Mouse (Mus musculus) hindbrain, postnatal 0 days (tissue): ENCODE data around the gene Iqce. TPM values are rescaled to one million over a fixed set of nuclear protein-coding genes. Genes with fewer than 3 reads are reported as not detected.
A peak's percentile ranks its signal among the peaks of the same experiment; 100 is the strongest.

Source experiments
- ATAC-seq: fragments of 200-750 bp; cut with Nextera tagmentation; 2 replicates; pipeline ENCODE4 v1.8.0; 2017; ENCODE audit warnings: mild to moderate bottlenecking, moderate TSS enrichment, moderate library complexity
- DNase-seq: peaks from one replicate; pipeline ENCODE4 v3.0.0-alpha.2; 2015; ENCODE audit warnings: low spot score
- H3K27ac ChIP-seq: fragments of 300-500 bp; sonication (generic); 2 replicates; pipeline ENCODE4 v1.5.1; 2014; ENCODE audit warnings: mild to moderate bottlenecking
- H3K27me3 ChIP-seq: fragments of 300-500 bp; sonication (generic); 2 replicates; pipeline ENCODE4 v1.6.1; 2014; ENCODE audit warnings: low read length, mixed read lengths; ENCODE audit not compliant: insufficient read depth
- H3K36me3 ChIP-seq: fragments of 300-500 bp; sonication (generic); 2 replicates; pipeline ENCODE4 v1.6.1; 2014; ENCODE audit warnings: low read length, mixed read lengths; ENCODE audit not compliant: insufficient read depth
- H3K4me1 ChIP-seq: fragments of 300-500 bp; sonication (generic); 2 replicates; pipeline ENCODE4 v1.6.1; 2014; ENCODE audit warnings: antibody characterized with exemption, low read length, mixed read lengths; ENCODE audit not compliant: insufficient read depth
- H3K4me2 ChIP-seq: fragments of 300-500 bp; sonication (generic); 2 replicates; pipeline ENCODE4 v1.6.1; 2014; ENCODE audit warnings: low read depth, mild to moderate bottlenecking, low read length, moderate library complexity, mixed read lengths
- H3K4me3 ChIP-seq: fragments of 300-500 bp; sonication (generic); 2 replicates; pipeline ENCODE4 v1.5.1; 2014; ENCODE audit warnings: low read length
- H3K9ac ChIP-seq: fragments of 300-500 bp; sonication (generic); replicated peaks from 2 replicates; pipeline ENCODE4 v1.6.1; 2014; ENCODE audit warnings: mild to moderate bottlenecking, low read length, moderate library complexity, mixed read lengths
- H3K9me3 ChIP-seq: fragments of 300-500 bp; sonication (generic); 2 replicates; pipeline ENCODE4 v1.6.1; 2016; ENCODE audit warnings: low read length, mixed read lengths
- CTCF ChIP-seq: IDR thresholded peaks from 2 replicates; pipeline ENCODE4 v1.5.1; 2016; ENCODE audit warnings: antibody characterized with exemption, control low read depth, low read depth
- WGBS: fragments of 180-500 bp; shearing (Covaris S2); extraction: QIAGEN DNeasy Blood & Tissue Kit; methylation state at CpG from one replicate; pipeline ENCODE4 v1.1.7; 2014; 5-methylcytosine and 5-hydroxymethylcytosine counted together
- polyA plus RNA-seq: library from polyadenylated mRNA; unstranded; fragments of >200 nt; fragmentation: Nextera tagmentation; extraction: Ambion mirVana; gene quantifications from 2 replicates; pipeline ENCODE4 v1.2.1, GENCODE M21; 2015
- total RNA-seq: library from RNA; depleted of rRNA; stranded (reverse); fragments of >200 nt; gene quantifications from 2 replicates; pipeline ENCODE4 v1.2.3, GENCODE M21; 2014

The Iqce gene
- total and polyA plus RNA-seq, 2 experiments from 2014 or later = 22.1 to 43.1 TPM

GRCm38 (mm10) chr5:140654096-140654845 is 47.9 kb downstream of the Iqce start:
- no peak overlapping the region for H3K4me3 ChIP-seq
- no peak overlapping the region for H3K27ac ChIP-seq
- no peaks in the 10 kb centered on the region for H3K36me3 ChIP-seq
- 0 out of 2 replicates have a peak, but pooled peaks cover 8% of the 10 kb centered on the region for H3K4me1 ChIP-seq
- no peak for ATAC-seq
- H3K9me3 ChIP-seq = no peaks in the 10 kb centered on the region
- H3K9ac ChIP-seq = no peak overlapping the region
- no peaks in the 10 kb centered on the region for H3K27me3 ChIP-seq
- WGBS = 82% methylated on average over 15 of the region's 15 CpGs
- DNase-seq = no peak
- TF ChIP-seq CTCF = no peak
- no peak overlapping the region for H3K4me2 ChIP-seq

GRCm38 (mm10) chr5:140652587-140652986 is 49.6 kb downstream of the Iqce start:
- H3K36me3 ChIP-seq = no peaks in the 10 kb centered on the region
- 0 out of 2 replicates have a peak, but pooled peaks cover 8% of the 10 kb centered on the region for H3K4me1 ChIP-seq
- WGBS = 47% methylated on average over 7 of the region's 7 CpGs
- ATAC-seq = no peak
- TF ChIP-seq CTCF = no peak
- H3K27ac ChIP-seq = no peak overlapping the region
- H3K9ac ChIP-seq = no peak overlapping the region
- no peak for DNase-seq
- H3K9me3 ChIP-seq = no peaks in the 10 kb centered on the region
- H3K4me3 ChIP-seq = no peak overlapping the region
- H3K27me3 ChIP-seq = no peaks in the 10 kb centered on the region
- H3K4me2 ChIP-seq = no peak overlapping the region

- H3K4me1 ChIP-seq = peaks cover 13% of the 10 kb centered on the region; the same call in 1 of the 2 replicates
- no peak for DNase-seq
- no peaks in the 10 kb centered on the region for H3K27me3 ChIP-seq
- H3K9ac ChIP-seq = no peak overlapping the region
- 53% methylated on average over 11 of the region's 11 CpGs for WGBS
- H3K9me3 ChIP-seq = no peaks in the 10 kb centered on the region
- no peaks in the 10 kb centered on the region for H3K36me3 ChIP-seq
- ATAC-seq = no peak
- H3K27ac ChIP-seq = no peak overlapping the region
- H3K4me3 ChIP-seq = no peak overlapping the region
- H3K4me2 ChIP-seq = no peak overlapping the region
- TF ChIP-seq CTCF = no peak
These were observed 50.9 kb downstream of the Iqce start for GRCm38 (mm10) chr5:140651231-140651630.

- Histone ChIP-seq H3K4me3 (no peak overlapping the region), H3K27me3 (no peaks in the 10 kb centered on the region), H3K36me3 (no peaks in the 10 kb centered on the region), H3K4me2 (peak overlapping the region; percentile 73), H3K4me1 (peaks cover 26% of the 10 kb centered on the region), H3K27ac (peak overlapping the region; percentile 88), H3K9me3 (no peaks in the 10 kb centered on the region), H3K9ac (peak overlapping the region; percentile 47; the same call in 1 of the 2 replicates)
- no peak for TF ChIP-seq CTCF
- 66% methylated on average over 7 of the region's 7 CpGs for WGBS
- ATAC-seq (no peak), DNase-seq (no peak)
These were observed 52.2 kb downstream of the Iqce start for GRCm38 (mm10) chr5:140649881-140650414.

GRCm38 (mm10) chr5:140649101-140649667 is 53.0 kb downstream of the Iqce start:
- TF ChIP-seq CTCF = no peak
- H3K9me3 ChIP-seq = no peaks in the 10 kb centered on the region
- DNase-seq = peak; percentile 99
- H3K27me3 ChIP-seq = no peaks in the 10 kb centered on the region
- peak overlapping the region; percentile 88 for H3K27ac ChIP-seq
- H3K4me1 ChIP-seq = peaks cover 33% of the 10 kb centered on the region
- H3K9ac ChIP-seq = peak overlapping the region; percentile 100
- H3K4me3 ChIP-seq = peak overlapping the region; percentile 98
- no peaks in the 10 kb centered on the region for H3K36me3 ChIP-seq
- H3K4me2 ChIP-seq = peak overlapping the region; percentile 73
- WGBS = 6% methylated on average over 24 of the region's 26 CpGs
- ATAC-seq = peak; percentile 95

GRCm38 (mm10) chr5:140648519-140649100 is 53.6 kb downstream of the Iqce start, which contains the start of gene Ttyh3:
Ttyh3 (minus strand) TSS chr5:140649031.
- Histone ChIP-seq H3K36me3 (no peaks in the 10 kb centered on the region), H3K27me3 (no peaks in the 10 kb centered on the region), H3K4me2 (peak within 1 kb of the TSS; percentile 73), H3K9me3 (no peaks in the 10 kb centered on the region), H3K4me3 (peak within 1 kb of the TSS; percentile 98), H3K4me1 (peaks cover 33% of the 10 kb centered on the region), H3K9ac (peak within 1 kb of the TSS; percentile 100), H3K27ac (peak within 1 kb of the TSS; percentile 97)
- no peak for TF ChIP-seq CTCF
- no peak for DNase-seq
- ATAC-seq = no peak
- WGBS = 0% methylated on average over 35 of the region's 62 CpGs
